Comparison of ENCODE assay signal across 8 mouse cellular contexts in the genomic region with DNA sequence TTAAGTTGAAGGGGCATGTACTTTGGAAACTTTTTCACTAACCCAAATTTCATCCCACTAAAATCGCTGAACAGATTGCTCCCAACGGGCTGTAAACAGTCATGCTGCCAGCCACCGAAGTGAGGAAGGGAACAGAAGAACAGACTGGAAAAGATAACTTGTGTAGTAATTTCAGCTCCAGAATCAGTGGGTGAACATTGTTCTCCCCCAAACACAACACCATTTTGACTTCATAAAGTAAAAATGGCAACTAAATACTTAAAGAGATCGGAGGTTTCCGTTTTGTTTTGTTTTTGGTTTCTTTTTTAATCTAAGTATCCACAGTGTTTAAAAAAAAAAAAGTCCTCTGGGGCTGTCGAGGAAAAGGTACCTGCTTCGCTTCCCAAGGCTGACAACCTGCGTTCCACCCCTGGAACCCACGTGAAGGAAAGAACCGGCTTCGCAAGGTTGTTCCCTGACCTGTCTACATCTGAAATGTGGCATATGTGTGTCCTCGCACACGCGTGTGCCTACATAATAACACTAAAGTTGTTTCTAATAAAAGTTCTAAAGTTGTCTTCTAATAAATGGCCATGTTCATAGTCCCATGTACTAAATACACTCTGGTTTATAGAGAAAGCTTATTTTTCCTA. TPM values are rescaled to one million over a fixed set of nuclear protein-coding genes. Genes with fewer than 3 reads are reported as not detected.
A peak's percentile ranks its signal among the peaks of the same experiment; 100 is the strongest.
DNase-seq lines count a peak whose midpoint lies in the region; ATAC-seq and TF ChIP-seq lines count a peak whose summit lies in the region.

No protein-coding gene starts in this region.

- H3K9me3 ChIP-seq in hindbrain, embryonic 13.5 days: no peaks in the 10 kb centered on the region

- H3K4me2 ChIP-seq in hindbrain, embryonic 13.5 days: peak overlapping the region; percentile 61

- H3K9ac ChIP-seq in hindbrain, embryonic 13.5 days: no peak overlapping the region

- WGBS in lung, adult 2 months: 31% methylated on average over 14 of the region's 14 CpGs
- 50% methylated on average over 14 of the region's 14 CpGs for WGBS in hindbrain, embryonic 13.5 days
- WGBS in macrophage (ENCODE audit: missing documents): 21% methylated on average over 14 of the region's 14 CpGs

- peaks cover 10% of the 10 kb centered on the region for H3K4me1 ChIP-seq in lung, adult 2 months (ENCODE audit: control insufficient read depth, insufficient read depth, low read length)
- H3K4me1 ChIP-seq in hindbrain, embryonic 13.5 days (replicated peaks): peaks cover 15% of the 10 kb centered on the region

- no peaks in the 10 kb centered on the region for H3K27me3 ChIP-seq in hindbrain, embryonic 13.5 days

- no peak for DNase-seq in lung, adult 2 months
- DNase-seq in lung, postnatal 25 days (ENCODE audit: low spot score): no peak
- DNase-seq in embryo, embryonic 9.5 days (ENCODE audit: extremely low spot score): peak; percentile 10
- DNase-seq in thymus, postnatal 36 days: no peak

- ATAC-seq in hindbrain, embryonic 13.5 days (ENCODE audit: low FRiP score): no peak
- ATAC-seq in inflammation-experienced regulatory T-cells, adult 6 months: no peak
- no peak for ATAC-seq in frontal cortex, adult (ENCODE audit: low TSS enrichment)

- TF ChIP-seq POLR2A in lung, adult 2 months (IDR thresholded peaks at IDR 0.05; ENCODE audit: borderline replicate concordance, extremely low read depth, low read depth, low read length): no peak

- TF ChIP-seq CTCF in lung, adult 2 months (IDR thresholded peaks at IDR 0.05; ENCODE audit: insufficient read depth, low read length): no peak

- H3K27ac ChIP-seq in hindbrain, embryonic 13.5 days: no peak overlapping the region
- peak overlapping the region; percentile 58 for H3K27ac ChIP-seq in macrophage

- H3K36me3 ChIP-seq in hindbrain, embryonic 13.5 days: no peaks in the 10 kb centered on the region
- no peaks in the 10 kb centered on the region for H3K36me3 ChIP-seq in macrophage (ENCODE audit: inconsistent target)

- H3K79me2 ChIP-seq in macrophage (ENCODE audit: inconsistent target): peaks cover 31% of the 10 kb centered on the region

- peak overlapping the region; percentile 37 for H3K4me3 ChIP-seq in lung, adult 2 months (replicated peaks; ENCODE audit: extremely low read depth, low read depth, low read length)
- no peak overlapping the region for H3K4me3 ChIP-seq in hindbrain, embryonic 13.5 days
- peak overlapping the region; percentile 64 for H3K4me3 ChIP-seq in macrophage (ENCODE audit: inconsistent target)

RNA-seq across cellular contexts. Expression of a gene that starts 1.3 kb away (rescaled TPM):
- polyA plus RNA-seq in lung, adult 2 months (2012; rRNA removed): 17.6 and 25.1 TPM in 2 replicates
- polyA plus RNA-seq in hindbrain, embryonic 13.5 days (2015; fragmentation: Nextera tagmentation; extraction: Ambion mirVana): 12.6 and 13.0 TPM in 2 replicates
- total RNA-seq in macrophage (2018; cell fraction: chromatin; rRNA removed): 100 to 1,000 TPM in 1 of 26 experiments, 10 to 100 TPM in 25; 10.1 to 105 (median 70.1) TPM
- 10 to 100 TPM; 22.5 to 43.1 (median 33.7) TPM for total RNA-seq in macrophage (2018; cell fraction: cytosol; rRNA removed)
- total RNA-seq in macrophage (2018; cell fraction: nucleus; rRNA removed): 10 to 100 TPM; 17.3 to 92.2 (median 47.9) TPM
- polyA plus RNA-seq in macrophage (2018): 18.5 to 35.5 TPM (median 24.7 TPM) in 3 replicates
- 10 to 100 TPM; 13.4 to 23.9 (median 14.5) TPM for polyA plus RNA-seq in inflammation-experienced regulatory T-cells, adult 6 months (2017; shearing (Covaris generic))

RNA-seq across cellular contexts. Expression of a gene that starts 41.8 kb away (rescaled TPM):
- 1.6 and 3.9 TPM in 2 replicates for polyA plus RNA-seq in lung, adult 2 months (2012; rRNA removed)
- polyA plus RNA-seq in hindbrain, embryonic 13.5 days (2015; fragmentation: Nextera tagmentation; extraction: Ambion mirVana): 11.5 and 11.6 TPM in 2 replicates
- 1 to 10 TPM in 24 of 26 experiments, under 1 TPM in 2; 0.70 to 9.5 (median 2.7) TPM for total RNA-seq in macrophage (2018; cell fraction: chromatin; rRNA removed)
- 1 to 10 TPM in 17 of 26 experiments, under 1 TPM in 9; 0.53 to 2.0 (median 1.4) TPM for total RNA-seq in macrophage (2018; cell fraction: cytosol; rRNA removed)
- 1 to 10 TPM in 22 of 26 experiments, under 1 TPM in 4; 0.40 to 7.4 (median 2.6) TPM for total RNA-seq in macrophage (2018; cell fraction: nucleus; rRNA removed)
- polyA plus RNA-seq in macrophage (2018): 0.85 to 3.1 TPM (median 1.2 TPM) in 3 replicates
- 1 to 10 TPM; 2.8 to 3.2 (median 2.9) TPM for polyA plus RNA-seq in inflammation-experienced regulatory T-cells, adult 6 months (2017; shearing (Covaris generic))

RNA-seq across cellular contexts. Expression of a gene that starts 41.8 kb away (rescaled TPM):
- polyA plus RNA-seq in lung, adult 2 months (2012; rRNA removed): 12.4 and 14.2 TPM in 2 replicates
- polyA plus RNA-seq in hindbrain, embryonic 13.5 days (2015; fragmentation: Nextera tagmentation; extraction: Ambion mirVana): 26.1 and 30.0 TPM in 2 replicates
- total RNA-seq in macrophage (2018; cell fraction: chromatin; rRNA removed): 10 to 100 TPM in 24 of 26 experiments, 1 to 10 TPM in 2; 7.2 to 39.4 (median 20.4) TPM
- 1 to 10 TPM; 3.5 to 9.3 (median 5.9) TPM for total RNA-seq in macrophage (2018; cell fraction: cytosol; rRNA removed)
- total RNA-seq in macrophage (2018; cell fraction: nucleus; rRNA removed): 10 to 100 TPM in 19 of 26 experiments, 1 to 10 TPM in 7; 4.7 to 33.7 (median 16.7) TPM
- polyA plus RNA-seq in macrophage (2018): 7.8 to 9.8 TPM (median 9.3 TPM) in 3 replicates
- 10 to 100 TPM; 12.0 to 17.0 (median 14.8) TPM for polyA plus RNA-seq in inflammation-experienced regulatory T-cells, adult 6 months (2017; shearing (Covaris generic))
